Mouse (Mus musculus): ENCODE measurements around the gene Isyna1. TPM values are rescaled to one million over a fixed set of nuclear protein-coding genes. Genes with fewer than 3 reads are reported as not detected.
A peak's percentile ranks its signal among the peaks of the same experiment; 100 is the strongest.

The Isyna1 gene
- 192 and 214 TPM in 2 replicates for polyA plus RNA-seq (2016; fragmentation: Nextera tagmentation; extraction: Ambion mirVana)

DNA sequence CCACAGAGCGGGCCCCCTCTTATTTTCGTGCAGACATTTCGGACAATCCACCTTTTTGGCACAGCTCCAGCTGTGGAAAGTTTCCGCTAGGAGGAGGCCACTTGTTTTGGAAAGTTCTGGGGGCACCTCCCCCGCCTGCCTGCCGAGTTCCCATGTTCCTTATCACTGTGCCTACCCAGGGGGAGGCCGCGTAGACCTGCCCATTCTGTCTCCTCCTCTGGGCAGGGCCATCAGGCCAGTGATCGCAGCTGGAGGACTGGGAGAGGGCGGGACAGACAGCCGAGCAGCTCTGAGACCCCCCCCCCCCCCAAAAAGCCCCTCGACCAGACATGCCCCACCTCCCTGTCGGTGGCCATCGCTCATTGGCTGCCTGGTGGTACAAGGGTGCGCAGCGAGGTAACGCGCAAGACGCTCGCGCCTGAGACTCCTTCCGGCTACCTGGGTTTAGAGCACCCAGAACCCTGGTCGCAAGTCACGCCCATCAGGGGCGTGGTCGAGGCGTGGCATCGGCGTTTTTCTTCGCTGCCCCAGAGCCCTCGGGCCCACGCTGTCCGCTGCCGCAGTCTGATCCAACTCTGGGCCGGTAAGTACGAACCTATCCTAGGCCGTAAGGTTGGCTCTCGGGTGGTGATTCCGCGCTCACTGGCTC is at the start of gene Isyna1:
Gene Isyna1, plus strand, starts transcription at position 413 of the 649 bp plus-strand sequence.
- H3K9me3 ChIP-seq = no peaks in the 10 kb centered on the region
- peak within 1 kb of the TSS; percentile 80 for H3K4me3 ChIP-seq
- peaks cover 49% of the 10 kb centered on the region for H3K36me3 ChIP-seq
- DNase-seq (ENCODE audit: low spot score) = peak; percentile 99
- peaks cover 19% of the 10 kb centered on the region; the same call in 1 of the 2 replicates for H3K27me3 ChIP-seq (ENCODE audit: insufficient read depth, poor library complexity, severe bottlenecking)
- peaks cover 75% of the 10 kb centered on the region for H3K4me1 ChIP-seq
- peak within 1 kb of the TSS; percentile 92 for H3K27ac ChIP-seq
- WGBS = under 1% methylated on average over 40 of the region's 40 CpGs

DNA sequence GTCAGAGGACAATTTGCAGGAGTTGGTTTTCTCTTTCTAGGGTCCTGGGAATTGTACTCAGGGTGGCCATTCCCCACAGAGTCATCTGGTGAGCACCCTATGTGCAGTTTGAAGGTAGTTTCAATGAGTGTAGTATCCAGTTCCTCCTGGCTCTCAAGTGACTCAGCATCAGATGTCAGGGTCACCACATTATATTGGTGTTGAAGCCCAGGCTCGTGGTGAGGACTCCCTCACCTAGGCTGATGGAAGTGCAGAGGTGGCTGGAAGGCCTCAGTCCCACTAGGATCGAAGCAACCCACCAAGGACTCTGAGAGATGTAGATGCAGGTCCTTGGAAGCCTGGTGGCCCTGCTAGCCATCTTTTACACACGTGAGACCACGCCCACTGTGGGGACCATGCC is 47.8 kb upstream of the Isyna1 start:
- H3K4me3 ChIP-seq = no peak overlapping the region
- H3K36me3 ChIP-seq = no peaks in the 10 kb centered on the region
- no peaks in the 10 kb centered on the region for H3K27me3 ChIP-seq (ENCODE audit: insufficient read depth, poor library complexity, severe bottlenecking)
- DNase-seq (ENCODE audit: low spot score) = no peak
- peaks cover 49% of the 10 kb centered on the region for H3K4me1 ChIP-seq
- no peaks in the 10 kb centered on the region for H3K9me3 ChIP-seq
- 79% methylated on average over 4 of the region's 4 CpGs for WGBS
- H3K27ac ChIP-seq = no peak overlapping the region

DNA sequence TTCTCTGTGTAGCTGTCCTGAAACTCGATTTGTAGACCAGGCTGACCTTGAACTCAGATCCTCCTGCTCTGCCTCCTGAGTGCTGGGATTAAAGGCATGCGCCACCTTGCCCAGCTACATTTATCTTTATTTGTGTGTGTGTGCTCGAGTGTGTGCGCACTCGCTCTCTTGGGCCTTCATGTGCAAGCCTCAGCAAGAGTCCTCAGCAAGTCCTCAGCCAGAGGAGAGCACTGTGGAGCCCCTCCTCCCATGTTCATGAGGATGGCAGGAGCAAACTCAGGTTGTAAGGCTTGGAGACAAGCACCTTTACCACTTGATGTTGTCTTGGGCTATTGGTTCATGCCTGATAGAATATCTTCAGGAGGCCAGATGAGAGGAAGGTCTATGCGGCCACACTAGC is 46.4 kb upstream of the Isyna1 start:
- H3K27ac ChIP-seq = no peak overlapping the region
- H3K4me3 ChIP-seq = no peak overlapping the region
- no peaks in the 10 kb centered on the region for H3K36me3 ChIP-seq
- H3K4me1 ChIP-seq = peaks cover 59% of the 10 kb centered on the region
- DNase-seq (ENCODE audit: low spot score) = no peak
- no peaks in the 10 kb centered on the region for H3K27me3 ChIP-seq (ENCODE audit: insufficient read depth, poor library complexity, severe bottlenecking)
- 87% methylated on average over 6 of the region's 6 CpGs for WGBS
- no peaks in the 10 kb centered on the region for H3K9me3 ChIP-seq

DNA sequence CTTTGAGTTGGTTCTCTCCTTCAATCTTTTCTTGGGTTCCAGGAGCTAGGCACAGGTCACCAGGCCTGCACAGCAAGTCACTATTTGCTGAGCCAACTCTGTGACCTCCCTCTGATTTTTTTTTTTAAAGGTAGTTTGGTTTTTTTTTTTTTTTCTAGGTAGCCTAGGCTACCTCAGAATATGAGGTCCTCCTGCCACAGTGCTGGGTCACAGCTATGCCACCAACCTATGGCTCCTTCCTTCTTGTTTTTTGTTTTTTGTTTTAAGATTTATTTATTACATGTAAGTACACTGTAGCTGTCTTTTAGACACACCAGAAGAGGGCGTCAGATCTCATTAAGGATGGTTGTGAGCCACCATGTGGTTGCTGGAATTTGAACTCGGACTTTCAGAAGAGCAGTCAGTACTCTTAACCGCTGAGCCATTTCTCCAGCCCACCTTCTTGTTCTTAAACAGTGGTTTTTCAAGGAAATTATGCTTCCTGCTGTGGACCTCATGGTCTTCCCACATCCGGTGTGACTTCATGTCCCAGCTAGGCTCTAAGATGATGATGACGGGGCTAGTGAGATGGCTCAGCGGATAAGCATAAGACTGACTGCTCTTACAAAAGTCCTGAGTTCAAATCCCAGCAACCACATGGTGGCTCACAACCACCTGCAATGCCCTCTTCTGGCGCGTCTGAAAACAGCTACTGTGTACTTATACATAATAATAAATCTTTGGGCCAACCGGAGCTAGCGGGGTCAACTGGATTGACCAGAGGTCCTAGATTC is 44.6 kb upstream of the Isyna1 start:
- no peak overlapping the region for H3K4me3 ChIP-seq
- no peaks in the 10 kb centered on the region for H3K36me3 ChIP-seq
- peaks cover 54% of the 10 kb centered on the region for H3K4me1 ChIP-seq
- WGBS = 88% methylated on average over 10 of the region's 10 CpGs
- DNase-seq (ENCODE audit: low spot score) = no peak
- H3K27me3 ChIP-seq (ENCODE audit: insufficient read depth, poor library complexity, severe bottlenecking) = no peaks in the 10 kb centered on the region
- H3K9me3 ChIP-seq = no peaks in the 10 kb centered on the region
- H3K27ac ChIP-seq = no peak overlapping the region

DNA sequence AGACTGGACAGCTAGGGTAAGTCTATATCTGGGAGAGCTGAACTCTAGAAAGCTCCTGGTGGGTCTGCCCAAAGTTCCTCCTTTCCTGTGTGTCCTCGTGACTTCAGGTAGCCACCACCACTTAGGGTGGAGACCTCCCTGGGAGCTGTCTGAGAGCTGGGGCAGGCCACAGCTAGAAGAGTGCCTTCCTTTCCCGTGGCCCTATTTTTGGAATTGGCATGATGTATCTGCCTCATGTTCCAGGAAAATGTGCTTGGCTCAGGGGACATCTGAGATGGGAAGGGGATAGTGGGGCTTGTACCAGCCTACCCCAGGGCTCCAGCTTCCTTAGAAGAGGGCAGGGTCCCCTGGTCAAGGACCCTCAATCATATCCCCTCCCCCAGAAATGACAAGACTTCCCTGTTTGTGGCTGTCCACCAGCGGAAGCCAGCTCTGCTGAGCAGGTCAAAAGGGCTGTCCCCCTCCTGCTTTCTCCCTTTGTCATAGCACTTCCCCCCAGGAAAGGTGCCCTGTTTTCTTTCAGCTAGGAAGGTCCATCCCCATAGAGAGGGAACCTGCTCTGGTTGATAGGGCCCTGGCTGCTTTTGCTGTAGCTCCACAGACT is 42.5 kb upstream of the Isyna1 start:
- no peak for DNase-seq (ENCODE audit: low spot score)
- H3K27ac ChIP-seq = peak overlapping the region; percentile 17; the same call in 1 of the 2 replicates
- H3K36me3 ChIP-seq = no peaks in the 10 kb centered on the region
- H3K9me3 ChIP-seq = no peaks in the 10 kb centered on the region
- 32% methylated on average over 3 of the region's 3 CpGs for WGBS
- H3K4me1 ChIP-seq = peaks cover 55% of the 10 kb centered on the region
- H3K4me3 ChIP-seq = no peak overlapping the region
- no peaks in the 10 kb centered on the region for H3K27me3 ChIP-seq (ENCODE audit: insufficient read depth, poor library complexity, severe bottlenecking)

DNA sequence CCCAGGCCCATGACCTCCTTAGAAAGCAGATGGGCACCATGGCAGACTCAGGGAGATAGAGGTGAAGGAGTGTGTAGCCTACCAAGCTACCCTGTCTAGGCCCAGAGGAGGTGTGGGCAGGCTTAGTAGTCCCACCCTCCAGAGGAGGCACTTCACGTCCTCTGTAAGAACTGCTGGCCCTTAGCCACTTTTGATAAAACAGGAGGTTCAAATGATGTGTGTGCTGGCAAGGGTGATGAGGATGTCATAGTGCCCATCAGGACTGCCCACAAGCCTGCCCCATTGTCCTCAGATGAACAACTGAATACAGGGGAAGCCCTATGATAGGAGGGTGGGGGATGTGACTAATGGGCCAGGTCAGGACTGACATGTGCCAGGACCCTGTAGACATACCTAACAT is 41.3 kb upstream of the Isyna1 start:
- Histone ChIP-seq H3K27ac (no peak overlapping the region), H3K4me1 (peaks cover 57% of the 10 kb centered on the region), H3K36me3 (no peaks in the 10 kb centered on the region), H3K9me3 (no peaks in the 10 kb centered on the region), H3K27me3 (ENCODE audit: insufficient read depth, poor library complexity, severe bottlenecking) (no peaks in the 10 kb centered on the region), H3K4me3 (no peak overlapping the region)
- no peak for DNase-seq (ENCODE audit: low spot score)
- 36% methylated on average over 1 of the region's 1 CpGs for WGBS

DNA sequence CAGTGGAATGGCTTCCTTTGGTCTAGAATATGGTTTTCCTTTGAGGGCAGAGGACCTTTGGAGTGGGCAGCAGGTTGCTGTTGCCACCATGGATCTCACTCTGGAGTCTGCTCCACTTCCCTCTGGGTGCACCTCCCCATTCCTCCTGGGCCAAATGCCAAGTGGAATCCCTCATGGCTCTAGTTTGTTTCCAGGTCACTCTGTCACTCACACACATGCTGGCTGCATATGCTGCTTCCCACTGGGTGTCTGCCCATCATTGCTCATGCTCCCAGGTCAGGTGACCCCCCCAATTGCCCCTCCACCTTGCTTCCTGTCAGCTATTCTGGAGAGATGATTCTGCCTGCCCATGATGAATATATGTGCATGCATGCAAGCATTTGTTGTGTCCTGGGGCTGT is 40.4 kb upstream of the Isyna1 start:
- Histone ChIP-seq H3K4me1 (peaks cover 57% of the 10 kb centered on the region), H3K27ac (0 out of 2 replicates have a peak overlapping the region, but pooled peaks have one; percentile 30)

DNA sequence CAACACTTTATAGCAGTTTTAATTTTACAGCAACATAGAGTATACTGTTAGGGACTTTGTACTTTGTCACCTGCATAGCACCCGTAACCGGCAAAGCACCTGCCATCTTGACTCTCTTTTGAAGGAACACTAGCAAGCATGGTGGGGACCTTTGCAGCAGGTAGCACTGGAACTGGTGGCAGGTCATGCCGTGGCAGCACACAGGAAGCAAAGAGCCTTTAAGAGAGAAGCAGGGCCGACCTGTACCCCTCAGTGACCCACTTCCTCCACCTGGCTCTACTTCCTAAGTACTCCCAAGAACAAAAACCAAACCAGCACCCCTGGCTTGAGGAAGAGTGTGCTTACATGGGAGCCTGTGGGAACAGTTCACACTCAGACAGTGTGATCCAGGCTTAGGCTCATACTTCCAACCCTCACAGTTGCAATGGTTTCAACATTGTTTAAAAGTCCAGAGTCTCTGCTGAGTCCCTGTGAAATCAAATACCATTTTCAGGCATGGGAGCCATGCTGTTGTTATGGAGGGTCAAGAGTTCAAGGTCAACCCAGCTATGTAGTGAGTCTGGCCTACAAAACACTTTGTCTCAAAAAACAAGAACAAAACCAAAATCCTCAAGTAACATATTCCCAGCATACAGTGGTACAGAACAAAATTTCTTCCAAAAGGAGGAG is 39.0 kb upstream of the Isyna1 start:
- H3K4me1 ChIP-seq = peaks cover 66% of the 10 kb centered on the region
- 91% methylated on average over 4 of the region's 4 CpGs for WGBS
- no peaks in the 10 kb centered on the region for H3K27me3 ChIP-seq (ENCODE audit: insufficient read depth, poor library complexity, severe bottlenecking)
- no peak overlapping the region for H3K4me3 ChIP-seq
- H3K36me3 ChIP-seq = no peaks in the 10 kb centered on the region
- H3K27ac ChIP-seq = no peak overlapping the region
- H3K9me3 ChIP-seq = no peaks in the 10 kb centered on the region
- DNase-seq (ENCODE audit: low spot score) = no peak

More for the DNA sequence above, 40.4 kb upstream of the Isyna1 start:
- H3K27me3 ChIP-seq (ENCODE audit: insufficient read depth, poor library complexity, severe bottlenecking) = no peaks in the 10 kb centered on the region
- no peaks in the 10 kb centered on the region for H3K36me3 ChIP-seq
- H3K9me3 ChIP-seq = no peaks in the 10 kb centered on the region
- no peak for DNase-seq (ENCODE audit: low spot score)
- H3K4me3 ChIP-seq = no peak overlapping the region

DNA sequence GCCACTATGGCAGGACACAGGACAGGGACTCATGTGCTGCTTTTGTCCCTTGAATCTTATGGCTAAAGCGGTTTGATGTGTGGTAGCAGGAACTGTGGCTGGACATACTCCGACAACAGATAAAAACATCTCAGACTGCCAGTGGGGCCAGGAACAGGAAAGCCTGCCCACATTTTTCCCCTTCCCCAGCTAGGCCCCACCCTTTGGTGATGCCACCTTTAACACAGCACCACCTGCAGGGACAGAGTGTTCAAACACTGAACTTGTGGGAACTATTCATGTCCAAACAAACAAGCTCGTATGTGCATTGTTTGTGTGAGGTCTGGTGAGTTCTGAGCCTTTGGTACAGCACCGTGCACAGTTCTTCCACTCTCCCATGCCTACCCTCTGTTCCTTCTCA is 35.8 kb upstream of the Isyna1 start:
- no peaks in the 10 kb centered on the region for H3K27me3 ChIP-seq (ENCODE audit: insufficient read depth, poor library complexity, severe bottlenecking)
- H3K4me1 ChIP-seq = peaks cover 70% of the 10 kb centered on the region
- no peak for DNase-seq (ENCODE audit: low spot score)
- H3K4me3 ChIP-seq = no peak overlapping the region
- H3K27ac ChIP-seq = peak overlapping the region; percentile 69
- no peaks in the 10 kb centered on the region for H3K36me3 ChIP-seq
- WGBS = 67% methylated on average over 4 of the region's 4 CpGs
- H3K9me3 ChIP-seq = no peaks in the 10 kb centered on the region

DNA sequence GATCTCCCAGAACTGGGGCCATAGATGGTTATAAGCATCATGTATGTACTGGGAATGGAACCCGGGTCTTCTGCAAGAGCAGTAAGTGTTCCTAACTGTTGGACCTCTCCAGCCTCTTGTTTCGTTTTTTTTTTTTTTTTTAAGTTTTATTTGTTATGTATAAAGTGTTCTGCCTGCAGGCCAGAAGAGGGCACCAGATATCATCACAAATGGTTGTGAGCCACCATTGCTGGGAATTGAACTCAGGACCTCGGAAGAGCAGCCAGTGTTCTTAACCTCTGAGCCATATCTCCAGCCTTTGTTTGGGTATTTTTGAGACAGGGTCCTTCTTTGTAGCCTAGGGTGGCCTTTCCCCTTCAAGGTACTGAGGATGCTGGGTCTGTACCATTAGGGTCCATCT is 35.2 kb upstream of the Isyna1 start:
- H3K36me3 ChIP-seq = no peaks in the 10 kb centered on the region
- H3K9me3 ChIP-seq = no peaks in the 10 kb centered on the region
- no peaks in the 10 kb centered on the region for H3K27me3 ChIP-seq (ENCODE audit: insufficient read depth, poor library complexity, severe bottlenecking)
- DNase-seq (ENCODE audit: low spot score) = no peak
- no peak overlapping the region for H3K4me3 ChIP-seq
- WGBS = 78% methylated on average over 3 of the region's 3 CpGs
- H3K27ac ChIP-seq = no peak overlapping the region
- peaks cover 67% of the 10 kb centered on the region for H3K4me1 ChIP-seq

DNA sequence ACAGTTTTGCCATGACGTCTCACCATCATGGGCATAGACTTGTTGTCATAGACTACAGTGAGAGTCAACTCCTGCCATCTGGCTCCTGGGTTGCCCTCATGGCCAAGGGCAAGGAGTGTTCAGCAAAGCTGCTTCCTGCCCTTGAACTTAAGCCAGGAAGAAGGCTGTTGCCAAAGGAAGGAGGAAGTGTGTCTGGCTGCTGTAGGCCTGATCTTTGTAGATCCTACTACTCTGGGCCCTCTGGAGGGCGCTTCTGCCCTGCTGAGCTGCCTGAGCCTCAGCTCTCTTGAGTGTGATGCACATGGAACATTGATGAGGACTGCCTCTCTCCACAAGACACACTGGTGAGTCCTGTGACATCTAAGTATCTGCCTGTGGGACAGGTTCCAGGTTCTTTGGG is 34.1 kb upstream of the Isyna1 start:
- no peak for DNase-seq (ENCODE audit: low spot score)
- H3K4me1 ChIP-seq = peaks cover 74% of the 10 kb centered on the region
- WGBS = 68% methylated on average over 2 of the region's 2 CpGs

DNA sequence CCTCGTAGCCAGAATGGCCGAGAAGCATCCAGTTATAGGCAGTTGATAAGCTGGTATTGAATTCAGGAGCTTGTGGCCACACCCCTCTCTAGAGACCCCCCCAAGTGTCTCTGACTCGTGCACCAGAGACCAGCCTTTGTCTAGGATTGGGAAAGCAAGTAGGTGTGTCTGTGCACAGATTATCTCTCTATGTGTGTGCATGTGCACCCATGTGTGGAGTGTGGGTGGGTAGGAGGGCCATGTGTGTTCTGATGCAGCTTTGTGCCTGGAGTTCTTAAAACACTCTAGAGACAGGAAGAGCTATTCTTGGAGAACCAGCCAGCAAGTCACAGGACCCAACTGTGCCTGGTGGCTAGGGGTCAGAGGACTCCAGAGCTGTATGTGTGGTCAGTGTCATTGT is 33.6 kb upstream of the Isyna1 start:
- Histone ChIP-seq H3K36me3 (no peaks in the 10 kb centered on the region), H3K27ac (peak overlapping the region; percentile 77), H3K4me3 (no peak overlapping the region), H3K9me3 (no peaks in the 10 kb centered on the region), H3K4me1 (peaks cover 76% of the 10 kb centered on the region), H3K27me3 (ENCODE audit: insufficient read depth, poor library complexity, severe bottlenecking) (no peaks in the 10 kb centered on the region)
- 48% methylated on average over 3 of the region's 3 CpGs for WGBS
- DNase-seq (ENCODE audit: low spot score) = no peak

More for the DNA sequence above, 34.1 kb upstream of the Isyna1 start:
- peak overlapping the region; percentile 77 for H3K27ac ChIP-seq
- no peaks in the 10 kb centered on the region for H3K36me3 ChIP-seq
- H3K27me3 ChIP-seq (ENCODE audit: insufficient read depth, poor library complexity, severe bottlenecking) = no peaks in the 10 kb centered on the region
- H3K4me3 ChIP-seq = no peak overlapping the region
- no peaks in the 10 kb centered on the region for H3K9me3 ChIP-seq

DNA sequence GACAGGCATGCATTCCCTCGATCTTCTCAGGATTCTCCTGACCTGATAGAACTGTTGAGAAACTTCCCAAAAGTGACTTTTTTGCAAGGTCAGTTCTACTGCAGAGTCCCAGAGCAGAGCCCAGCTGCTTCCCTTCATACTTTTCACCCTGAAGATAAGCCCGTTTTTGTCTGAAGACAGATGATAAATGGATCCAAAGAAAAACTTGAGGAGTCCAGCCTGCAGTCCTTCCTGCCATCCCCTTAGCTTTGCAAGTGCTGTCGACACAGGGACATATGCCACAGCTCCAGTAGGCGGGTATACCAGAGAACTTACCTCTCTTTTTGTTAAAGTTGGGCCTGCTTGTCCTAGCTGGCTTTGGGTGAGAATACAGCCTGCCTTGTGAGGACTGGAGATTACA is 32.8 kb upstream of the Isyna1 start:
- H3K4me1 ChIP-seq = peaks cover 81% of the 10 kb centered on the region
- H3K27me3 ChIP-seq (ENCODE audit: insufficient read depth, poor library complexity, severe bottlenecking) = no peaks in the 10 kb centered on the region
- WGBS = 33% methylated on average over 4 of the region's 4 CpGs
- no peak overlapping the region for H3K4me3 ChIP-seq
- no peaks in the 10 kb centered on the region for H3K9me3 ChIP-seq
- peak overlapping the region; percentile 77 for H3K27ac ChIP-seq
- DNase-seq (ENCODE audit: low spot score) = no peak
- H3K36me3 ChIP-seq = no peaks in the 10 kb centered on the region
